In the genomic region with DNA sequence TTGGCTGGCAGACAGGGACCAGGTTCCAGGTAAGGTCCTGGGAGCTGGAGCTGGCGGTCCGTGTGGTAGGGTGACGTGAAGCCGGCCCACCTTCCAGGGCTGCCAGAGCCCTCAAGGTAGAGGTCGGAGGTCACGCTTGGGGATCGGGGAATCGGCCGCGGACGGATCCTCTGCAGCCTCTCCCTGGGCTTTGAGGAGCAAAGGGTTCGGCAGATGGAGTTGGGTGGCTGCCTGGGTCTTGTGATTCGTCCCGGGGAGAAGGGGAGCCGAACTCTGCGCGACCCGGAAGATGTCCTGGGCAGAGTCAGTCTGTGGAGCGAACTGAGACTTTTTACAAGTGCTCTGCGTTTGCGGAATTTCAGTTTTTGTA, we compare ENCODE assay signal across 8 mouse cellular contexts. TPM values are rescaled to one million over a fixed set of nuclear protein-coding genes. Genes with fewer than 3 reads are reported as not detected.
A peak's percentile ranks its signal among the peaks of the same experiment; 100 is the strongest.
DNase-seq lines count a peak whose midpoint lies in the region; TF ChIP-seq lines count a peak whose summit lies in the region.

No protein-coding gene starts in this region.

- H3K9me3 ChIP-seq in limb, embryonic 10.5 days (replicated peaks) = no peaks in the 10 kb centered on the region

- peaks cover 41% of the 10 kb centered on the region for H3K79me2 ChIP-seq in myocyte (ENCODE audit: control insufficient read depth, insufficient read depth)

- peak overlapping the region; percentile 83 for H3K4me2 ChIP-seq in myocyte (ENCODE audit: low read depth)

- no peak for DNase-seq in cerebellum, adult 2 months
- DNase-seq in cerebellum, postnatal 36 days = no peak
- no peak for DNase-seq in spleen, adult 2 months (ENCODE audit: low read depth in 1 of 2, low spot score in 2 of 2)
- DNase-seq in spleen, postnatal 14 days (ENCODE audit: low spot score in 2 of 2) = no peak
- DNase-seq in limb, embryonic 10.5 days (ENCODE audit: low spot score) = no peak
- no peak for DNase-seq in cerebellum, adult 8-10 months
- DNase-seq in frontal cortex, postnatal 14 days (ENCODE audit: low spot score in 2 of 2) = no peak

- no peak for TF ChIP-seq CTCF in cerebellum, adult 2 months (IDR thresholded peaks at IDR 0.05; ENCODE audit: borderline replicate concordance, insufficient read depth, low read depth, low read length)
- TF ChIP-seq CTCF in spleen, adult 2 months (IDR thresholded peaks at IDR 0.05; ENCODE audit: extremely low read depth, insufficient read depth, insufficient read length, insufficient replicate concordance) = no peak

- no peak for TF ChIP-seq POLR2A in cerebellum, adult 2 months (IDR thresholded peaks at IDR 0.05; ENCODE audit: borderline replicate concordance, insufficient read depth, low read length)
- TF ChIP-seq POLR2A in spleen, adult 2 months (IDR thresholded peaks at IDR 0.05; ENCODE audit: low read depth, low read length) = no peak; the same call in 1 of the 2 replicates
- no peak for TF ChIP-seq POLR2A in myocyte (IDR thresholded peaks at IDR 0.05; ENCODE audit: insufficient read length, low read depth)

- H3K4me3 ChIP-seq in cerebellum, adult 2 months (replicated peaks; ENCODE audit: insufficient read depth, low read depth, low read length) = peak overlapping the region; percentile 77
- H3K4me3 ChIP-seq in spleen, adult 2 months (ENCODE audit: extremely low read depth, insufficient read depth, insufficient read length) = peak overlapping the region; percentile 94
- H3K4me3 ChIP-seq in limb, embryonic 10.5 days = peak overlapping the region; percentile 93
- peak overlapping the region; percentile 93 for H3K4me3 ChIP-seq in myocyte

- peaks cover 3% of the 10 kb centered on the region; the same call in 1 of the 2 replicates for H3K4me1 ChIP-seq in cerebellum, adult 2 months (ENCODE audit: control insufficient read depth, insufficient read depth, low read length)
- H3K4me1 ChIP-seq in spleen, adult 2 months (ENCODE audit: control insufficient read depth, insufficient read depth, insufficient read length) = peaks cover 7% of the 10 kb centered on the region; the same call in 1 of the 2 replicates
- H3K4me1 ChIP-seq in limb, embryonic 10.5 days = peaks cover 14% of the 10 kb centered on the region

- WGBS in cerebellum, adult 2 months = under 1% methylated on average over 21 of the region's 21 CpGs
- under 1% methylated on average over 21 of the region's 21 CpGs for WGBS in spleen, adult 2 months
- under 1% methylated on average over 21 of the region's 21 CpGs for WGBS in limb, embryonic 10.5 days

- no peaks in the 10 kb centered on the region for H3K36me3 ChIP-seq in spleen, adult 2 months (ENCODE audit: control insufficient read depth, insufficient read depth, low read length)
- no peaks in the 10 kb centered on the region for H3K36me3 ChIP-seq in limb, embryonic 10.5 days
- no peaks in the 10 kb centered on the region for H3K36me3 ChIP-seq in myocyte (ENCODE audit: control insufficient read depth, insufficient read depth)

- H3K27ac ChIP-seq in cerebellum, adult 2 months (ENCODE audit: insufficient read depth, low read length) = peak overlapping the region; percentile 36
- H3K27ac ChIP-seq in spleen, adult 2 months (ENCODE audit: insufficient read depth, low read length) = peak overlapping the region; percentile 26; the same call in 1 of the 2 replicates
- H3K27ac ChIP-seq in limb, embryonic 10.5 days = peak overlapping the region; percentile 89

- no peaks in the 10 kb centered on the region for H3K27me3 ChIP-seq in cerebellum, adult 2 months (ENCODE audit: control insufficient read depth, insufficient read depth, low read length)
- H3K27me3 ChIP-seq in spleen, adult 2 months (ENCODE audit: control insufficient read depth, insufficient read depth, low read length) = no peaks in the 10 kb centered on the region
- H3K27me3 ChIP-seq in limb, embryonic 10.5 days (ENCODE audit: low read depth, poor library complexity, severe bottlenecking) = no peaks in the 10 kb centered on the region
- no peaks in the 10 kb centered on the region for H3K27me3 ChIP-seq in myocyte (ENCODE audit: control insufficient read depth, insufficient read depth, insufficient read length)

- peak overlapping the region; percentile 77 for H3ac ChIP-seq in myocyte (ENCODE audit: control insufficient read depth, insufficient read length)

TF ChIP-seq in myocyte, 11 proteins besides CTCF, POLR2A, EP300 and RAD21:
- TF ChIP-seq REST (IDR thresholded peaks at IDR 0.05; ENCODE audit: insufficient read depth, insufficient read length) = no peak
- no peak for TF ChIP-seq SRF (IDR thresholded peaks at IDR 0.05; ENCODE audit: control insufficient read depth, insufficient read length, low read depth)
- no peak for TF ChIP-seq MYOD1 (IDR thresholded peaks at IDR 0.05; ENCODE audit: control insufficient read depth in 1 of 3, insufficient read length in 2 of 3, low read depth in 2 of 3)
- TF ChIP-seq MAX (IDR thresholded peaks at IDR 0.05; ENCODE audit: low read depth) = no peak
- TF ChIP-seq E2F4 (IDR thresholded peaks at IDR 0.05; ENCODE audit: insufficient read depth) = no peak
- no peak for TF ChIP-seq CEBPB (IDR thresholded peaks at IDR 0.05; ENCODE audit: insufficient read depth, poor library complexity, severe bottlenecking)
- TF ChIP-seq MYOG (IDR thresholded peaks at IDR 0.05; ENCODE audit: control insufficient read depth in 1 of 3, insufficient read depth in 1 of 3, insufficient read length in 2 of 3, low read depth in 2 of 3) = no peak
- TF ChIP-seq TCF12 (IDR thresholded peaks at IDR 0.05; ENCODE audit: insufficient read depth, poor library complexity, severe bottlenecking) = no peak
- TF ChIP-seq USF1 (IDR thresholded peaks at IDR 0.05; ENCODE audit: low read depth) = no peak
- TF ChIP-seq TCF3 (IDR thresholded peaks at IDR 0.05; ENCODE audit: insufficient read length, low read depth) = no peak
- TF ChIP-seq POLR2AphosphoS2 (IDR thresholded peaks at IDR 0.05; ENCODE audit: insufficient read length, low read depth) = no peak
TF ChIP-seq in myocyte: peak in this region for 0.

RNA-seq across cellular contexts. Expression of a gene that starts 0.3 kb away (rescaled TPM):
- 57.7 and 58.8 TPM in 2 replicates for polyA plus RNA-seq in cerebellum, adult 2 months (2012; rRNA removed)
- polyA plus RNA-seq in spleen, adult 2 months (2012; rRNA removed) = 14.2 and 15.4 TPM in 2 replicates
- 57.6 and 60.8 TPM in 2 replicates for polyA plus RNA-seq in limb, embryonic 10.5 days (2016; fragmentation: Nextera tagmentation; extraction: Ambion mirVana)
- 40.8 TPM for polyA plus RNA-seq in myocyte (2012; fragmentation: generic; extraction: Trizol)

Comparison
In these comparisons a context has a peak if more than half of its experiments do, and no peak if none do; other contexts are left out.
1. H3K27ac ChIP-seq: peak in every context shown above with its lines; median percentile 89 in limb, embryonic 10.5 days; 36 in cerebellum, adult 2 months; 26 in spleen, adult 2 months.